Mouse (Mus musculus): ENCODE results near the gene Adam30. TPM values are rescaled to one million over a fixed set of nuclear protein-coding genes. Genes with fewer than 3 reads are reported as not detected.

Gene Adam30
- not detected for polyA plus RNA-seq (2015; fragmentation: Illumina TruSeq; extraction: RNeasy Lipid Tissue Mini Kit (QIAGEN cat#74804); ENCODE audit: low read depth, low replicate concordance)

DNA sequence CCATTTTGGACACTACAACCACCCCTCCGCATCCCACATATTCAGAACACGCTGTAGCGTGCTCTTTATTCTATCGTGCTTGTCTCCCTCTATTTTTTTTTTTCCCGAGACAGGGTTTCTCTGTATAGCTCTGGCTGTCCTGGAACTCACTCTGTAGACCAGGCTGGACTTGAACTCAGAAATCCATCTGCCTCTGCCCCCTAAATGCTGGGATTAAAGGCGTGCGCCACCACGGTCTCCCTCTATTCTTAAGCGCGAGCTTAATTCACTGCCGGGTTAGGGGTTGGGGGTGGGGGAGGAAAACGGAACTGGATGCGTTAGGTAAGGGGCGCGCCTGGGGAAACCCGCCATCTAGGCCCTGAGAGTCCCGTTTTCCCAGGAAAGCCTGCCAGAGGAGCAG is at the start of gene Adam30:
Gene Adam30 (plus strand): TSS at position 301 of the 400 bp plus-strand sequence.

Other genes starting within 250 kb of the Adam30 start
- gene Notch2, start 147.1 kb upstream of the Adam30 start, polyA plus RNA-seq (2015; fragmentation: Illumina TruSeq; extraction: RNeasy Lipid Tissue Mini Kit (QIAGEN cat#74804); ENCODE audit: low read depth, low replicate concordance), result 5.0 TPM
- not detected for gene Reg4, start 61.5 kb downstream of the Adam30 start, polyA plus RNA-seq (2015; fragmentation: Illumina TruSeq; extraction: RNeasy Lipid Tissue Mini Kit (QIAGEN cat#74804); ENCODE audit: low read depth, low replicate concordance)
- gene Hmgcs2, start 119.8 kb downstream of the Adam30 start, polyA plus RNA-seq (2015; fragmentation: Illumina TruSeq; extraction: RNeasy Lipid Tissue Mini Kit (QIAGEN cat#74804); ENCODE audit: low read depth, low replicate concordance), result 8.3 TPM
- 109 TPM for gene Phgdh, start 179.4 kb downstream of the Adam30 start, polyA plus RNA-seq (2015; fragmentation: Illumina TruSeq; extraction: RNeasy Lipid Tissue Mini Kit (QIAGEN cat#74804); ENCODE audit: low read depth, low replicate concordance)
- gene Zfp697, start 221.8 kb downstream of the Adam30 start, polyA plus RNA-seq (2015; fragmentation: Illumina TruSeq; extraction: RNeasy Lipid Tissue Mini Kit (QIAGEN cat#74804); ENCODE audit: low read depth, low replicate concordance), result 15.8 TPM